Mouse (Mus musculus) heart, embryonic 15.5 days (tissue): ENCODE results near the gene 1700023F06Rik. TPM values are rescaled to one million over a fixed set of nuclear protein-coding genes. Genes with fewer than 3 reads are reported as not detected.

Experiments
- ATAC-seq: fragments of 200-750 bp; cut with Nextera tagmentation; replicated peaks from 2 replicates; pipeline ENCODE4 v1.8.0; 2017; ENCODE audit warnings: low read depth, moderate TSS enrichment; ENCODE audit not compliant: insufficient number of reproducible peaks, insufficient read depth, low FRiP score
- H3K27ac ChIP-seq: fragments of 300-500 bp; sonication (generic); 2 replicates; pipeline ENCODE4 v1.5.1; 2015; ENCODE audit warnings: mild to moderate bottlenecking, inconsistent platforms
- H3K27me3 ChIP-seq: fragments of 300-500 bp; sonication (generic); 2 replicates; pipeline ENCODE4 v1.6.1; 2015; ENCODE audit warnings: inconsistent platforms
- H3K36me3 ChIP-seq: fragments of 300-500 bp; sonication (generic); 2 replicates; pipeline ENCODE4 v1.6.1; 2015; ENCODE audit warnings: mild to moderate bottlenecking, inconsistent platforms
- H3K4me1 ChIP-seq: fragments of 300-500 bp; sonication (generic); replicated peaks from 2 replicates; pipeline ENCODE4 v1.6.1; 2015; ENCODE audit warnings: inconsistent platforms
- H3K4me2 ChIP-seq: fragments of 300-500 bp; sonication (generic); 2 replicates; pipeline ENCODE4 v1.6.1; 2015; ENCODE audit warnings: inconsistent platforms, mild to moderate bottlenecking, moderate library complexity
- H3K4me3 ChIP-seq: fragments of 300-500 bp; sonication (generic); 2 replicates; pipeline ENCODE4 v1.5.1; 2015; ENCODE audit warnings: mild to moderate bottlenecking, inconsistent platforms
- H3K9ac ChIP-seq: fragments of 300-500 bp; sonication (generic); 2 replicates; pipeline ENCODE4 v1.6.1; 2015; ENCODE audit warnings: mild to moderate bottlenecking, inconsistent platforms
- H3K9me3 ChIP-seq: fragments of 300-500 bp; sonication (generic); replicated peaks from 2 replicates; pipeline ENCODE4 v1.6.1; 2016; ENCODE audit warnings: inconsistent platforms
- WGBS: fragments of 180-500 bp; shearing (Covaris S2); methylation state at CpG from one replicate; pipeline ENCODE4 v1.1.7; 2015; ENCODE audit warnings: mixed read lengths; 5-methylcytosine and 5-hydroxymethylcytosine counted together
- polyA plus RNA-seq: library from polyadenylated mRNA; unstranded; fragments of >200 nt; fragmentation: Nextera tagmentation; extraction: Ambion mirVana; gene quantifications from 2 replicates; pipeline ENCODE4 v1.2.1, GENCODE M21; 2015

The 1700023F06Rik gene
- polyA plus RNA-seq, 1 experiment from 2014 or later, result 0.18 TPM

DNA sequence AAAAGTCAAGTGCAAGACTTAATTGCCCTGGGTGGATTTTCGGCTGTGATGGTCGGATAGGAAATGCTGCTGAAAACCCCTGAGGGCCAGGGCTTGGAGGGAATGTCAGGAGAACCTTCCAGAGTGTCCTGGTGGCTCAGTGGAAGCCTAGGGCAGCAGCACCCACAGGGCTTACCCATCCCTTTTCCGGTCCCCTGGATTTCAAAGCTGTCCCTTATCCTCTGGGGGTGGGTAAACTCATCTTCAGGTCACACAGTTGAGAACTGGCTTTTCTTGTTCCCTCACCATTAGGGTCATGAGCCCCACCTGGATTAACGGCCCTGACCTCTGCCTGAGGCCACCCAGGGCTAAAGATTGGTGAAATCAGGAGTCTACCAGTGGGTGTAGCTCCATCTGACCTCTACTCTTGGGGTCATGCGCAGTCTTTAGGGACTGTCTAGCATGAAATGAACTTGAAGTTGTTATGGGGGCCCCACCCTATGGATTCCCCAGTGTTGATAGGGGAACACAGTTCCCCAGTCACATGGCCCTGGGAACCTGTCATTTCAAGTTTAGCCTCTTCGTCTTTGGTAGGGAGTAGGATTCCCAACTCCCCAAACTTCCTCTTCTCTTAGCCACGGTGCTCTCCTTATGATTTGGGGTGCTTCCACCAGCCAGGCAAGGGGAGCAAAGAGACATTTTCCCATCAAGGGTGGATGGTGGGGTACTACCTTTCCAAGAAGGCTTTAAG lies 35.2 kb downstream of the 1700023F06Rik start:
- H3K9me3 ChIP-seq, result no peaks in the 10 kb centered on the region
- no peak overlapping the region for H3K4me3 ChIP-seq
- H3K4me1 ChIP-seq, result peaks cover 46% of the 10 kb centered on the region
- peak overlapping the region; percentile 96; the same call in 1 of the 2 replicates for H3K4me2 ChIP-seq
- no peaks in the 10 kb centered on the region for H3K36me3 ChIP-seq
- WGBS, result 84% methylated on average over 7 of the region's 7 CpGs
- no peak overlapping the region for H3K27ac ChIP-seq
- ATAC-seq, result no peak
- no peak overlapping the region for H3K9ac ChIP-seq
- H3K27me3 ChIP-seq, result peaks cover 31% of the 10 kb centered on the region

- Histone ChIP-seq H3K4me2 (peak overlapping the region; percentile 96), H3K36me3 (no peaks in the 10 kb centered on the region), H3K27me3 (peaks cover 31% of the 10 kb centered on the region), H3K4me1 (peaks cover 40% of the 10 kb centered on the region), H3K9ac (no peak overlapping the region), H3K27ac (no peak overlapping the region; the same call in 1 of the 2 replicates), H3K9me3 (no peaks in the 10 kb centered on the region), H3K4me3 (peak overlapping the region; percentile 65; the same call in 1 of the 2 replicates)
- 56% methylated on average over 6 of the region's 6 CpGs for WGBS
- no peak for ATAC-seq
These were observed 35.8 kb downstream of the 1700023F06Rik start for GRCm38 (mm10) chr11:103172392-103173040.

DNA sequence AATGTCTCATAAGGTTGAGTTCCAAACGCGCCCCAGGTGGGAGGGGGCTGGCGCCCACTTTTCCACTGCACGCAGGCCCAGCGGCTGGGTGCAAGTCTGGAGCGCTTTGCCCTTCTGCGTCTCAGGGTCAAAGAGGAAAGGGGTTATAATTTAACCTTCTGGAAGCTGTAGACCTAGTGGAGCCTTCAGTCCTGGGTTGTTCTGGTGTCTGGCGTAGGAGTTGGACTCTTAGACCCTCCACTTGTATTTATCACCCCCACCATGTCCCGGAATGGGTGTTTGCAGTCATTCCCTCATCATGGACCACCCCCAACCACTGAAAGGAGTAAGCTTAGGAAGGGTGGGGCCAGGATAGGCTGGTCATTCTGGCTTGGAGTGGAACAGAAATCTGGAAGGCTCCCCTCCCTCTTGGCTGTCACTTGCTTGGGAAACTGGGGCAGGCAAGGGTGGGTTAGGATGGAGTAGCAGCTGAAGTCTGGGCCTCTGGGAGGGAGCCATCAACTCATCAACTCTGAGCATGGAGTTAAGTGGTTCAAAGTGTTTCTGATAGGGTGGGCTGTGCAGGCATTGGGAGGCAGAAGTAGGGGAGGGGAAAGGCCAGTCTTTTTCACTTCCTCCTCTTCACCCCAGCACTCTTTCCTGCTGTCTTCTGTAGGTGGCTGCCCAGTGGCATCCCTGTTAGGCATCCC lies 36.5 kb downstream of the 1700023F06Rik start:
- ATAC-seq, result no peak
- WGBS, result 46% methylated on average over 9 of the region's 9 CpGs
- no peaks in the 10 kb centered on the region for H3K36me3 ChIP-seq
- no peak overlapping the region; the same call in 1 of the 2 replicates for H3K27ac ChIP-seq
- H3K4me1 ChIP-seq, result peaks cover 33% of the 10 kb centered on the region
- peak overlapping the region; percentile 65 for H3K4me3 ChIP-seq
- peak overlapping the region; percentile 96 for H3K4me2 ChIP-seq
- peaks cover 31% of the 10 kb centered on the region for H3K27me3 ChIP-seq
- H3K9me3 ChIP-seq, result no peaks in the 10 kb centered on the region
- peak overlapping the region; percentile 72; the same call in 1 of the 2 replicates for H3K9ac ChIP-seq

DNA sequence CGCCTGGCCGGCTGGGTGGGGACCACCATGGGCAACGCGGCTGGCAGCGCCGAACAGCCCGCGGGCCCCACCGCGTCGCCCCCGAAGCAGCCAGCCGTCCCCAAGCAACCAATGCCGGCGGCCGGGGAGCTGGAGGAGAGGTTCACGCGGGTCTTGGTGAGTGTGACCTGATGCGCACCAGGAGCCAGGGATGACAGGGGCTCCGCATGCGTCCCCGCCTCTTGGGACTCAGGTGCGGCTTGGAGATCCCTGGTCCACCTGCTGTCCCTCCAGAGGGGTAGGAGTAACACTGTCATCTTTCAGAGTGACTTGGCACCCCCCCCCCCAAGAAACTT lies 37.1 kb downstream of the 1700023F06Rik start:
- Histone ChIP-seq H3K9ac (peak overlapping the region; percentile 72), H3K36me3 (no peaks in the 10 kb centered on the region), H3K4me1 (peaks cover 28% of the 10 kb centered on the region), H3K27me3 (peaks cover 31% of the 10 kb centered on the region), H3K4me3 (peak overlapping the region; percentile 65), H3K9me3 (no peaks in the 10 kb centered on the region), H3K27ac (peak overlapping the region; percentile 39; the same call in 1 of the 2 replicates), H3K4me2 (peak overlapping the region; percentile 96)
- WGBS, result 3% methylated on average over 23 of the region's 23 CpGs
- ATAC-seq, result no peak

DNA sequence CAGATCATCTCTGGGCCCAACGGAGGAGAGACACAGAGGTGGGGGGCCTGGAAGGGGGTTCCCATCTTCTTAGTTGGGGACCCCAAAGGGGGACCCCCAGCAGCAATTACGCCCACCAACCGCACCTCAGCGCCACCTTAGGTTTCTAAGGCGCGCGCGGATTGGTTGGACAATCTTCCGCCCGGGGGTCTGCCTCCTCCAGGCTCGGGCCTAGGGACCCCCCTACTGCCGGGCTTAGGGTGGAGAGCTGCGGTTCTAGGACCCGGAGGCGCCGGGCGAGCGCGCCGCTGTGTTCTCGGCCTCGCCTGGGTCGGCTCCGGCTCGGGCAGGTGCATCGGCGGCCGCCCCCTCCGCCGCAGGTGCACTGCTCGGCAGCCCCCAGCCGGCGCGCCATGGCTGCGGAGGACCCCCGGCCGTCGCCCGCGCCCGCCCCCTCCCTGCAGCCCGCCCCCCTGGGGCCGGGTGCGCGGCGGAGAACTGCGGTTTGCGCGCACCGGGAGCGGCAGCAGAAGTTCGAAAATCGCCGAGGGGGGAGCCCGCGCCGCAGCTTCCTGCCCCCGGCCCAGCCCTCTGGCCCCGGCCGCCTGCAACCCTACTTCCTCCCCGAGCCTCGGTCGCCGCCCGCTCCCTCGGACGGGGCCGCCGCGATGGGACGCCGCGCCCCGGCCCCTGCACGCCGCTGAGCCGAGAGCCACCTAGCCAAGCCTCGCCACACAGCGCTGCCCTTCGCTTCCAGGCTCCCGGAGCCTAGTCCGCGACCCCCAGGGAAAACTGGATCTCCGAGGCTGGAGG lies 37.7 kb downstream of the 1700023F06Rik start, which contains the start of gene Fmnl1:
Gene Fmnl1 (plus strand): TSS at position 614 of the 792 bp plus-strand sequence.
- Histone ChIP-seq H3K36me3 (no peaks in the 10 kb centered on the region), H3K4me3 (peak within 1 kb of the TSS; percentile 65), H3K9me3 (no peaks in the 10 kb centered on the region), H3K27ac (peak within 1 kb of the TSS; percentile 39; the same call in 1 of the 2 replicates), H3K9ac (peak within 1 kb of the TSS; percentile 72), H3K4me2 (peak within 1 kb of the TSS; percentile 96), H3K4me1 (peaks cover 28% of the 10 kb centered on the region), H3K27me3 (peaks cover 31% of the 10 kb centered on the region)
- 2% methylated on average over 59 of the region's 84 CpGs for WGBS
- ATAC-seq, result no peak

GRCm38 (mm10) chr11:103170111-103170493 lies 38.3 kb downstream of the 1700023F06Rik start:
- WGBS, result 56% methylated on average over 3 of the region's 3 CpGs
- Histone ChIP-seq H3K9ac (no peak overlapping the region), H3K4me3 (peak overlapping the region; percentile 65), H3K27ac (no peak overlapping the region), H3K27me3 (peaks cover 31% of the 10 kb centered on the region), H3K36me3 (no peaks in the 10 kb centered on the region), H3K4me1 (peaks cover 27% of the 10 kb centered on the region), H3K9me3 (no peaks in the 10 kb centered on the region), H3K4me2 (peak overlapping the region; percentile 96)
- ATAC-seq, result no peak

DNA sequence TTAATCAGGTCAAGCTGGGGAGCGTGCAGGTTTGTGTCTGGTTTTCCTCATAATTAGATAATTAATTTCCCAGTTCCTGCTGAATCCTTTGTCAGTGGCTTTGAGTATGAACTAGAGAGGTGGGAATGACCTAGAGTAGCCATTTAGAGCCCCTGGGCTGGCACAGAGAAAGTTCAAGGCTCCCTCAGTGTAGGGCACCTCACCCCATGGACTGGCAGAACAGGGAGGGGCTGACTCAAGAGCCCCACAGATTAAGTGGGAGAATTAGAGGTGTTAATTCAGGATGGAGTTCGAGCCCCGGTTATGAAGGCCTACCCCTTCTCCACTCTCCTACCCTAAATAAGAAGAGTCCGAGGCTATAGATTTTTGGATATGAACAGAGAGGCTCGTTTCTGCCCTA lies 38.7 kb downstream of the 1700023F06Rik start:
- no peak overlapping the region for H3K27ac ChIP-seq
- no peak overlapping the region for H3K4me3 ChIP-seq
- no peaks in the 10 kb centered on the region for H3K9me3 ChIP-seq
- H3K27me3 ChIP-seq, result peaks cover 31% of the 10 kb centered on the region
- peaks cover 23% of the 10 kb centered on the region for H3K4me1 ChIP-seq
- no peak overlapping the region for H3K9ac ChIP-seq
- no peak for ATAC-seq
- 90% methylated on average over 5 of the region's 5 CpGs for WGBS
- H3K4me2 ChIP-seq, result 0 out of 2 replicates have a peak overlapping the region, but pooled peaks have one; percentile 96
- no peaks in the 10 kb centered on the region for H3K36me3 ChIP-seq

- Histone ChIP-seq H3K9me3 (no peaks in the 10 kb centered on the region), H3K9ac (no peak overlapping the region), H3K27me3 (peaks cover 31% of the 10 kb centered on the region), H3K4me2 (no peak overlapping the region), H3K4me1 (peaks cover 24% of the 10 kb centered on the region), H3K27ac (no peak overlapping the region), H3K4me3 (no peak overlapping the region), H3K36me3 (no peaks in the 10 kb centered on the region)
- WGBS, result 24% methylated on average over 9 of the region's 9 CpGs
- ATAC-seq, result no peak
These were observed 39.5 kb downstream of the 1700023F06Rik start for GRCm38 (mm10) chr11:103168690-103169390.

GRCm38 (mm10) chr11:103164391-103164790 lies 44.0 kb downstream of the 1700023F06Rik start:
- Histone ChIP-seq H3K4me1 (peaks cover 6% of the 10 kb centered on the region), H3K36me3 (no peaks in the 10 kb centered on the region), H3K9ac (no peak overlapping the region), H3K9me3 (no peaks in the 10 kb centered on the region), H3K4me3 (no peak overlapping the region), H3K4me2 (peak overlapping the region; percentile 34), H3K27me3 (peaks cover 6% of the 10 kb centered on the region), H3K27ac (no peak overlapping the region)
- WGBS, result 21% methylated on average over 10 of the region's 10 CpGs
- no peak for ATAC-seq

DNA sequence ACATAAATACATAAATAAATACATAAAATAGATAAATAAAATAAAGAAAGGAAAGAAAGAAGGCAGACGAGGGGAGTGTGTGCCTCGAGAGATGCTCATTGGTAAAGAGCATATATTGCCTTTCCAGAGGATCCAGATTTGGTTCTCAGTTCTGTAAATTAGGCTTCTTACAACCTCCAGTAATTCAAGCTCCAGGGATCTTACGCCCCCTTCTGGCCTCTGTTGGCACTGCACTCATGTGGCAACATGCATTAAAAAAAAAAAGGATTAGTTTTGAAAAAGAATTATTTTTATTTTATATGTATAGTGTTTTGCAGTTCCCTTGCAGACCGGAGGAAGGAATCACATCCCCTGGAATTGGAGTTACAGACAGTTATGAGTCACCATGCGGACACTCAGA lies 46.2 kb downstream of the 1700023F06Rik start:
- Histone ChIP-seq H3K9me3 (no peaks in the 10 kb centered on the region), H3K4me2 (no peak overlapping the region), H3K9ac (no peak overlapping the region), H3K4me1 (peaks cover 16% of the 10 kb centered on the region), H3K27ac (no peak overlapping the region), H3K27me3 (no peaks in the 10 kb centered on the region), H3K4me3 (no peak overlapping the region), H3K36me3 (no peaks in the 10 kb centered on the region)
- no peak for ATAC-seq
- 90% methylated on average over 5 of the region's 5 CpGs for WGBS
